Mouse (Mus musculus): Measurements from ENCODE around the gene Sult3a2.
"Not testable (repeated sequence)": the region's sequence is repeated elsewhere in the genome, so short reads cannot be mapped to it uniquely, and the experiment has no call there.

Gene Sult3a2

GRCm38 (mm10) chr10:33786604-33787003, at the start of gene Sult3a2:
Gene Sult3a2 (minus strand): TSS chr10:33786704.
- DNase-seq (ENCODE audit: low spot score in 2 of 2) = no peak

- DNase-seq (ENCODE audit: low spot score in 2 of 2) = no peak
Measured at GRCm38 (mm10) chr10:33820892-33821291, 34.4 kb upstream of the Sult3a2 start.

GRCm38 (mm10) chr10:33816923-33817322, 30.4 kb upstream of the Sult3a2 start:
- no peak for DNase-seq (ENCODE audit: low spot score in 2 of 2)

GRCm38 (mm10) chr10:33814266-33814665, 27.8 kb upstream of the Sult3a2 start:
- DNase-seq (ENCODE audit: low spot score in 2 of 2) = no peak

- no peak for DNase-seq (ENCODE audit: low spot score in 2 of 2)
Measured at GRCm38 (mm10) chr10:33811807-33812206, 25.3 kb upstream of the Sult3a2 start.

- not testable (repeated sequence) for DNase-seq (ENCODE audit: low spot score in 2 of 2)
Measured at GRCm38 (mm10) chr10:33797221-33797949, 10.9 kb upstream of the Sult3a2 start.

GRCm38 (mm10) chr10:33796269-33796915, 9.9 kb upstream of the Sult3a2 start:
- not testable (repeated sequence) for DNase-seq (ENCODE audit: low spot score in 2 of 2)

GRCm38 (mm10) chr10:33792166-33792565, 5.7 kb upstream of the Sult3a2 start:
- DNase-seq (ENCODE audit: low spot score in 2 of 2) = not testable (repeated sequence)

GRCm38 (mm10) chr10:33787541-33787940, 1.0 kb upstream of the Sult3a2 start:
- DNase-seq (ENCODE audit: low spot score in 2 of 2) = no peak

- not testable (repeated sequence) for DNase-seq (ENCODE audit: low spot score in 2 of 2)
Measured at GRCm38 (mm10) chr10:33735251-33735650, 51.3 kb downstream of the Sult3a2 start.

GRCm38 (mm10) chr10:33733241-33733640, 53.3 kb downstream of the Sult3a2 start:
- no peak for DNase-seq (ENCODE audit: low spot score in 2 of 2)

- no peak for DNase-seq (ENCODE audit: low spot score in 2 of 2)
Measured at GRCm38 (mm10) chr10:33732409-33733185, 53.9 kb downstream of the Sult3a2 start.

- no peak for DNase-seq (ENCODE audit: low spot score in 2 of 2)
Measured at GRCm38 (mm10) chr10:33723764-33724163, 62.7 kb downstream of the Sult3a2 start.

- no peak for DNase-seq (ENCODE audit: low spot score in 2 of 2)
Measured at GRCm38 (mm10) chr10:33721827-33722438, 64.6 kb downstream of the Sult3a2 start.
